Mouse (Mus musculus): Measurements from ENCODE around the gene Sh3glb2.

Gene Sh3glb2

DNA sequence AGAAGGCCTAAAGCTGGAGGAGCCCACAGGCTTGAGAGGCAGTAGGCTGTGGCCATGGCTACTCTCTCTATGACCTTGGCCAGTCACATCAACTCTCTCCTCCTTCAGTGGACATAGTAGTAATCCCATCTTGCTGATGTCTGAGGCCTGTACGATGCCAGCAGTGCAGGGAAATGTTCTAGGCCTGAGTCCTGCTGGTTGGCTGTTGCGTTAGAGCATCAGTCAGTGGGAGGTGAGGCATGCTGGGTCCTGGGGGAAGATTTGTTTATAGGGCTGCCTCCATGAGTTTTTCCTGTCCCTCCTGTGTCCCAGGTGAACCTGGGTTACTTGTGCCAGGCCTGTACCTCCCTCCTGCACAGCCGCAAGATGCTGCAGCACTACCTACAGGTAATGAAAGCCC lies 17.1 kb downstream of the Sh3glb2 start:
- DNase-seq (ENCODE audit: low spot score), result no peak

DNA sequence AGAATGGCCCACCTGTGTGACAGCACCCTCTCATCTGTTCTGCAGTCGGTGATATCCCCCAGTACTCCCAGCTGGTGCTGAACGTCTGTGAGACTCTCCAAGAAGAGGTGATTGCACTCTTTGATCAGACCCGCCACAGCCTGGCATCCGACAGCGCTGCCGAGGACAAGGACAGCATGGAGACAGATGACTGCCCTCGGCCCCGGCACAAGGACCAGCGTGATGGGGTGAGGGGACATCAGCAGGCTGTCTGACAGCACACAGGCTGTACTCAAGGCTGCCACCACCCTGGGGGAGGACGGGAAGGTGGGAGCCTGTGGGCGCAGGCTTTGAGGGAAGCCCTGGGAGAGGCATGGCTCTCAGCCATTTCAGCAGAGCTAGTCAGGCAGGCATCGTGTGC lies 22.0 kb downstream of the Sh3glb2 start:
- DNase-seq (ENCODE audit: low spot score), result no peak

- no peak for DNase-seq (ENCODE audit: low spot score)
Observed at GRCm38 (mm10) chr2:30336174-30336915, 22.8 kb downstream of the Sh3glb2 start.

DNA sequence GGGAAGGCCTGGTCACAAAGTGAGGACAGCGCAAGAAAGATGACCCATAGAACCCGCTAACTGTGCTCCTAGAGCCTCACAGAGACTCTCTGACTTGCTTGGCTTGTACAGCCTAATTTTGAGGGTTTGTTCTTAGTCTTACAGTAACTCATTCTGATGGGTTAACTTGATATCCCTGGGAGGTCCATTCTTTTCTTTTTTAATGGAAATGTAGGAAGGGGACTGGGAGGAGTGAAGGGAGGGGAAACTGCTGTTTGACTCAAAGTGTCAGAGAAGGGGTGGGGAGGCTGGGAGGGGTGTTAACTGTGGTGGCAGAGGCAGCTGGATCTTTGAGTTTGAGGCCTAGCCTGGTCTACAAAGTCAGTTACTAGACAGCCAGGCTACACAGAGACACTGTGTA lies 23.8 kb downstream of the Sh3glb2 start:
- no peak for DNase-seq (ENCODE audit: low spot score)

DNA sequence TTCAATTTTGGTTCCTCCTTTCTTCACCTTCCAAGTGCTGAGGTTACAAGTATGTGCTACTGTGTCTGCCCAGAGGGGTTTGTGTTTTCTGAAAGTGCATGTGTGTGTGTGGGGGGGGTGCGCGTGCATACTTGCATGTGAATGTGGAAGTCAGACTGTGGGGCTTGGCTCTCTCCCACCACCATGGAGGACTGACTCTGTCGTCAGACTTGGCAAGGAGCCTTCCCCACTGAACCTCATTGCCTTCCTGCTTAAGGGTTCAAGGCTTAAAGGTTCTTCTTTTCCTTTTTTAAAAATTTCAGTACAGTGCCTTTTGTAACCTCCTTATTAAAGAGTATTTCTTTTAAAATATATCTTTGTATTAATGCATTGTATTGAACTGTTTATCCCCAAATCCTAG lies 30.3 kb downstream of the Sh3glb2 start:
- DNase-seq (ENCODE audit: low spot score), result no peak

GRCm38 (mm10) chr2:30327276-30327675 lies 31.9 kb downstream of the Sh3glb2 start:
- no peak for DNase-seq (ENCODE audit: low spot score)

DNA sequence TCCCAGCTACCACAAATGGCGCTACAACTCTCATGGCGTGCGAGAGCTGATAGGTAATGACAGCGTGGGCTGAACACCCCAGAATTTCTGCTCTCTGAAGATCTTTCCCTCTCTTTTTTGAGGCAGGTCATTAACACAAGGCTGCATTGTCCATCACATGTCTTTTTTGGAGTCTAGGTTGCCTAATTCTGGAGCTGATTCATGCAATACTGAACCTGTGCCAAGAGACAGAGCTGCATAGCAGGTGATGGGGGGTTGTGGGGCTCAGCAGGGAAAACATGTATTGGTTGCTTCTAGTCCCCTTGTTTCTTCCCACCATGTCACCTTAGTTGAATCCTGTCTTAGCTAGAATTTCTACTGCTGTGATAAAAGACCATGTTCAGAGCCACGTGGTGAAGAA lies 33.8 kb downstream of the Sh3glb2 start:
- DNase-seq (ENCODE audit: low spot score), result no peak

DNA sequence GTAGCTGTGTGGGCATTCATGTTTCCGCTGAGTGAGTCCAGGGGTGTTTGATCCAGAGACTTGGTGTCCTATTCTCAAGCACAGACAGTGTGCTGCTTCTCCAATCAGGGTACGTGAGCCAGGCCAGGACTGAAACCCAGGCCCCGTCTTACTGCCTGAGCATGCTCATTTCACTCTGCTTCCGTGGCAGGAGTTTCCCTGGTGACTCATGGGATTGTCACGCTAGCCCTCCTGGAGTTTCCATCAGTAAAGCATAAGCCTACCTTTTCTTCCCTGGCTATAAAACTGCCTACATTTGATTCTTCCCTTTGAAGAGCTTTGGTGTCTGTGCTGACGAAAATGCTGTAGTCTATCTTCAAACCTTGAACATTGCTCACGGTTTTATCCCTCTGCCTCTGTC lies 36.0 kb downstream of the Sh3glb2 start:
- no peak for DNase-seq (ENCODE audit: low spot score)

DNA sequence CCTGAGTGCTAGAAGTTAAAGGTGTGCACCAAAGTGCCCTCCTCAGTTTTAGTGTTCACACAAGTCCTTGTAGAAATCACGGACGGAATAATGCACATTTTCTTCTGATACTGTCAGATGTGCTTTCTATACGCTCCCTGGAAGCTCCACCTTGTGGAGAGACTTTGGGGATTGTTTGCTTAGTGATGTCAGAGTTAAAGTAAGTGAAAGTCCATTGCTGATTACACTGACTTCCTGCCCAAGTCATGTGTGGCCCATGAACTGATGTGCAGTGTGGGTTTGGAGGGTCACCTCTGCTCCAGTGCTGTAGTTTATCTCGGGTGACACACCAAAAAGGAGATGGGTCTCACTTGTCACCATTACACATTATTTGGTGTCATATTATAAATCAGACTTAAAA lies 39.9 kb downstream of the Sh3glb2 start:
- DNase-seq (ENCODE audit: low spot score), result no peak

- no peak for DNase-seq (ENCODE audit: low spot score)
Observed at GRCm38 (mm10) chr2:30316955-30317354, 42.2 kb downstream of the Sh3glb2 start.

DNA sequence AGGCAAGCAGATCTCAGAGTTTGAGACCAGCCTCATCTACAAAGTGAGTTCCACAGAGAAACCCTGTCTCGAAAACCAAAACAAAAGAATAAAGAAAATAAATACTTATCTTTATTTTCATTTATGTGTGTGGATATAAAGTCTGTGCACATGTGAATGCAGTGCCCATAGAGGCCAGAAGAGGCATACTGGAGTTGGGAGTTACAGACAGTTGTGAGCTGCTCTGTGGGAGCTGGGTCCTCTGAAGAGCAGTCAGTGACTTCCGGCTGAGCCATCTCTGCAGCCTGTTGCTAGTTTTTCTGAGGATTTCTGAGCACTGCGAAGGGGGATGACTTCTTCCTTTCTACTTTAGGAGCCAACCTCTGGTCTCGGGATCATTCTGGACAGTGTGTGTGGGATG lies 43.0 kb downstream of the Sh3glb2 start:
- no peak for DNase-seq (ENCODE audit: low spot score)

DNA sequence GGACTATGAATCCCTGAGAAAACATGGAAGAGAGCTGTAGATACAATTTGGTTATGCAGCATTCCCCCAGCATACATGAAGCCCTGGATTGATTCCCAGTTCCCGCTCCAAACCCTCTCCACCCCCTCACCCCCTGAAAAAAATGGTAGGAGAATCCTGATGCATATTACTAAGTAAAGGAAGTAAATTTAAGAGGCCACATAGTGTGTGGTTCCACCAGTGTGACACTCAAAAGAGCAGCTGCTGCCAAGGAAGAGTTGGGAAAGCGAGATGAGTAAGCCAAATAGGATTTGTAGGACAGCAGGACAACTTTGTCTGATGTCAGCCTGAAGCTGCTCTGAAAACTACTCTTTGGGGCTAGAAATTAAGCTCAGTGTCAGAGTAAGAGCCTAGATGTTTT lies 47.7 kb downstream of the Sh3glb2 start:
- no peak for DNase-seq (ENCODE audit: low spot score)

- no peak for DNase-seq (ENCODE audit: low spot score)
Observed at GRCm38 (mm10) chr2:30309351-30309750, 49.8 kb downstream of the Sh3glb2 start.

GRCm38 (mm10) chr2:30306087-30306486 lies 53.0 kb downstream of the Sh3glb2 start:
- no peak for DNase-seq (ENCODE audit: low spot score)

GRCm38 (mm10) chr2:30299966-30300365 lies 59.2 kb downstream of the Sh3glb2 start:
- no peak for DNase-seq (ENCODE audit: low spot score)

- no peak for DNase-seq (ENCODE audit: low spot score)
Observed at GRCm38 (mm10) chr2:30299525-30299924, 59.6 kb downstream of the Sh3glb2 start.

Measured in urinary bladder, postnatal 25 days (tissue).